Mouse (Mus musculus) kidney, adult 2 months (tissue): Measurements from ENCODE around the gene Fam169a.

Experiments
- CTCF ChIP-seq: fragments of 200-500 bp; conservative IDR thresholded peaks from 2 replicates; pipeline ENCODE4 v1.5.1; 2011; ENCODE audit warnings: low read depth, mild to moderate bottlenecking, control low read depth, low read length, moderate library complexity, mixed read lengths; ENCODE audit not compliant: insufficient read depth, insufficient read length
- POLR2A ChIP-seq: fragments of 200-500 bp; IDR thresholded peaks from one replicate; pipeline ENCODE4 v1.6.1; 2011; ENCODE audit warnings: low read depth, low read length, control low read depth

DNA sequence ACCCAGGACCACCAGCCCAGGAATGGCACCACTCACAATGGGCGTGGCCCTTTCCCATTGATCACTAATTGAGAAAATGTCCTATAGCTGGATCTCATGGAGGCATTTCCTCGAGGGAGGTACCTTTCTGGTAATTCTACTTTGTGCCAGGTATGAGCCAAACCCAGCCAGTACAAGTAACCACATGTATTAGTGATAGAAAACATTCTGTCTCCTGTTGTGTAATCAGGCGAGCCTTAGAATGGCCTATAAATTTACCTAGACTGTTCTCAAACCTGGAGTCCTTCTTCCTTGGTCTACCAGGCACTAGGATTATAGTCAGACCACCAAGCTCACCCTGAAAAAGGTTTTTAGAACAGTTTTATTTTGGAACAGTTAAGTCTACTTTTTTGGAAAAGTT, 54.3 kb downstream of the Fam169a start:
- no peak for TF ChIP-seq CTCF
- no peak for TF ChIP-seq POLR2A
